Mouse (Mus musculus): Measurements from ENCODE around the gene Wnt7a. TPM values are rescaled to one million over a fixed set of nuclear protein-coding genes. Genes with fewer than 3 reads are reported as not detected.

The Wnt7a gene
- polyA plus RNA-seq, 1 experiment from 2014 or later: 19.9 TPM

DNA sequence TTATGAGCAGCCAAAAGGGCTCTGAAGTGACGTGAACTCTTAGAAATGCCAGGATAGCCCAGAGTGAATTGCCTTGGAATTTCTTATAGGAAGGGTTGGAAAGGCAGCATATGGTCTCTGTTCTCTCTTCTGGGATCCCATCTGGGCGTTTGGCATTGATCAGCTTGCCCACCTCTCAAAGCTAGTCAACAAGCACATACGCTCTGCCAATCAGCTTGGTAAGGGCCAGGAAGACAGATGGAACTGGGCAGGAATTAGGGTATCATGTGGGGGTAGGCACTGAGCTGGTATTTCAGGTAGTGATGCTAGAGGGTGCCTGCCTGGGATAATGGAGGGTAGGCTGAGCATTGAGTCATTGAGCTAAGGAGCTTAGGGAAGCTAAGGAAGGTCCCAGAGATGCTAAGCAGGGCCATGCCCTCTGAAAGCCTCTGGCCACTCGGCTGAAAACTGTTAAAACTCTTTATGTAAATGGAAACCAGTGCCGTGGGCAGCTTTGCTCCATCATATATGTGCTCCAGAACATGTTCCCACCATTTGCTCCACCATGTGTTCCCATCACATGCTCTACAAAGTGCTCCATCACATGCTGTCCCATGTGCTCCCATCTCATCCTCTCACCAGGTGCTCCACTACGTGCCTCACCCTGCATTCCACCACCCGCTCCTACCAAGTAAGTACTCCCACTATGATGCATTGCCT is 51.3 kb downstream of the Wnt7a start:
- ATAC-seq: peak; percentile 83
- H3K27ac ChIP-seq (ENCODE audit: low read depth, low read length): no peak overlapping the region

DNA sequence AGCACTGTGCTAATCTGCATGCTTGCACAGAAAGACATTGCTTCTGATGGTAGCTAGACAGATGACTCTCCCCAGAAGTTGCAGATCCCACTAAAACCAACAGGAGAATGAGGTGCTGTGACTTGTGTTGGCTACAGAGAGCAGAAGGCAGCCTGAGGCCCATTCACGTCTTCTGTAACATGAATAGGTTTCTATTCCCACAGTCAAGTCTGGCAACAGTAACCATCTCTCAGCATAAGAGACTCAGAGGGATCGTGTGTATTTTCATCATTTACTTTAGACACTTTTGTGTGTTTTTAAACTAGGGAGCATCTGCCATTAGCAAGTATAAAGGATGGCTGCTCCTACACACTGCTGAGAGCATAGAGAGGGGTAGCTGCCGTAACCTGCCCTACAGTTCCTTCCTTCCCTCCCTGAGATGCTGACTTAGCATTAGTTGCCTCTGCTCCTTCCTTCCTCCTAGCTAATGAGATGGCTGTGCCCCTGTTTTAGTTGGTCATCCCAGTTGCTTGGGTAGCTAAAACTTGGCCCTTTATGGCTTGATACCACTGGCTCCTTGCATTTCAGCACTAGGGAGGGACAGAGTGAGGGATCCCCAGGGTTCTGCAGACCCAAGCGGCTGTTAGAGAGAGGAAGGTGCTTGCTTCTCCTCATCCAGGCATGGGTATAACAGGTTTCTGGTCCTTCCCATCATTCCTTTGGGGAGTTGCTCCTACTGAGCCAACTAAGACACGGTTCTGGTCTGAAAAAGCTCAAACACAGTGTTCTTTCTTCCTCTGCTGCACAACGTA is 52.1 kb downstream of the Wnt7a start:
- no peak overlapping the region for H3K4me3 ChIP-seq (ENCODE audit: low read depth, low read length)
- WGBS: 62% methylated on average over 6 of the region's 6 CpGs
- no peak overlapping the region for H3K9ac ChIP-seq (ENCODE audit: low read length)
- no peak; the same call in 1 of the 2 replicates for ATAC-seq
- H3K27me3 ChIP-seq (replicated peaks; ENCODE audit: control insufficient read depth, insufficient read depth, low read length): no peaks in the 10 kb centered on the region
- peaks cover 25% of the 10 kb centered on the region for H3K36me3 ChIP-seq (ENCODE audit: control insufficient read depth, insufficient read depth, low read length)
- no peak overlapping the region for H3K27ac ChIP-seq (ENCODE audit: low read depth, low read length)
- DNase-seq (ENCODE audit: low spot score): peak; percentile 33
- no peaks in the 10 kb centered on the region for H3K9me3 ChIP-seq (replicated peaks; ENCODE audit: control insufficient read depth, low read length)
- no peak overlapping the region for H3K4me2 ChIP-seq (ENCODE audit: low read length)
- H3K4me1 ChIP-seq (ENCODE audit: control insufficient read depth, insufficient read depth, low read length): peaks cover 6% of the 10 kb centered on the region

More for the DNA sequence above, 51.3 kb downstream of the Wnt7a start:
- Histone ChIP-seq H3K4me1 (ENCODE audit: control insufficient read depth, insufficient read depth, low read length) (peaks cover 6% of the 10 kb centered on the region), H3K4me2 (ENCODE audit: low read length) (no peak overlapping the region), H3K9me3 (replicated peaks; ENCODE audit: control insufficient read depth, low read length) (no peaks in the 10 kb centered on the region), H3K4me3 (ENCODE audit: low read depth, low read length) (no peak overlapping the region), H3K9ac (ENCODE audit: low read length) (no peak overlapping the region), H3K27me3 (replicated peaks; ENCODE audit: control insufficient read depth, insufficient read depth, low read length) (no peaks in the 10 kb centered on the region), H3K36me3 (ENCODE audit: control insufficient read depth, insufficient read depth, low read length) (peaks cover 33% of the 10 kb centered on the region)
- peak; percentile 88 for DNase-seq (ENCODE audit: low spot score)
- 76% methylated on average over 7 of the region's 7 CpGs for WGBS

GRCm38 (mm10) chr6:91358394-91358793 is 52.8 kb downstream of the Wnt7a start:
- WGBS: 72% methylated on average over 2 of the region's 2 CpGs
- H3K4me1 ChIP-seq (ENCODE audit: control insufficient read depth, insufficient read depth, low read length): peaks cover 6% of the 10 kb centered on the region
- no peak for ATAC-seq
- no peak overlapping the region for H3K27ac ChIP-seq (ENCODE audit: low read depth, low read length)
- no peak overlapping the region for H3K4me3 ChIP-seq (ENCODE audit: low read depth, low read length)
- H3K36me3 ChIP-seq (ENCODE audit: control insufficient read depth, insufficient read depth, low read length): peaks cover 19% of the 10 kb centered on the region; the same call in 1 of the 2 replicates
- H3K9ac ChIP-seq (ENCODE audit: low read length): no peak overlapping the region
- DNase-seq (ENCODE audit: low spot score): no peak
- H3K9me3 ChIP-seq (replicated peaks; ENCODE audit: control insufficient read depth, low read length): no peaks in the 10 kb centered on the region
- no peaks in the 10 kb centered on the region for H3K27me3 ChIP-seq (replicated peaks; ENCODE audit: control insufficient read depth, insufficient read depth, low read length)
- no peak overlapping the region for H3K4me2 ChIP-seq (ENCODE audit: low read length)

GRCm38 (mm10) chr6:91357238-91357876 is 53.8 kb downstream of the Wnt7a start:
- no peaks in the 10 kb centered on the region for H3K27me3 ChIP-seq (replicated peaks; ENCODE audit: control insufficient read depth, insufficient read depth, low read length)
- no peaks in the 10 kb centered on the region for H3K9me3 ChIP-seq (replicated peaks; ENCODE audit: control insufficient read depth, low read length)
- H3K4me3 ChIP-seq (ENCODE audit: low read depth, low read length): no peak overlapping the region
- peaks cover 9% of the 10 kb centered on the region; the same call in 1 of the 2 replicates for H3K36me3 ChIP-seq (ENCODE audit: control insufficient read depth, insufficient read depth, low read length)
- H3K27ac ChIP-seq (ENCODE audit: low read depth, low read length): 0 out of 2 replicates have a peak overlapping the region, but pooled peaks have one; percentile 14
- H3K4me1 ChIP-seq (ENCODE audit: control insufficient read depth, insufficient read depth, low read length): peaks cover 6% of the 10 kb centered on the region
- H3K4me2 ChIP-seq (ENCODE audit: low read length): no peak overlapping the region
- H3K9ac ChIP-seq (ENCODE audit: low read length): no peak overlapping the region
- WGBS: 83% methylated on average over 13 of the region's 13 CpGs
- DNase-seq (ENCODE audit: low spot score) (no peak), ATAC-seq (no peak)

DNA sequence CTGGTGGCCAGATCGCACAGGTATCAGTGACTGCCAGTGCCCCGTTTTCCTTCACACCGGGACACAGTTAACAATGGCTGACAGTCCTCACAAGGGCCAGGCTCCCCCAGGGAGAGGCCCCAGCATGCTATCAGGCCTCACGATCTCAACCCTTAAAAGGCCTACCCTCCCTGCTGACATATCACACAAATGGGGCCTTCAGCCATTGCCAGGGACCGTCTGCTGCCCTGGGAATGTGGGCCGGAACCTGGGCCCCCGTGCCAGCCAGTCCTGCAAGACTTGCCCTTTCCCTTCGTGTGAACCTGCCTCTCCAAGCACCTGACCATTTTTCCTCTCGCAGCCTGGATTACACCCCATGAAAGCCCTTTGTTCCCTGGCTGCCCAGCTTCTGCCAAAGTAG is 61.5 kb downstream of the Wnt7a start:
- 41% methylated on average over 9 of the region's 9 CpGs for WGBS
- no peak overlapping the region for H3K9ac ChIP-seq (ENCODE audit: low read length)
- DNase-seq (ENCODE audit: low spot score) (no peak), ATAC-seq (no peak)
- peak overlapping the region; percentile 30; the same call in 1 of the 2 replicates for H3K27ac ChIP-seq (ENCODE audit: low read depth, low read length)
- H3K9me3 ChIP-seq (replicated peaks; ENCODE audit: control insufficient read depth, low read length): no peaks in the 10 kb centered on the region
- H3K4me3 ChIP-seq (ENCODE audit: low read depth, low read length): no peak overlapping the region
- H3K4me1 ChIP-seq (ENCODE audit: control insufficient read depth, insufficient read depth, low read length): peaks cover 42% of the 10 kb centered on the region
- no peak overlapping the region for H3K4me2 ChIP-seq (ENCODE audit: low read length)
- no peaks in the 10 kb centered on the region for H3K36me3 ChIP-seq (ENCODE audit: control insufficient read depth, insufficient read depth, low read length)
- no peaks in the 10 kb centered on the region for H3K27me3 ChIP-seq (replicated peaks; ENCODE audit: control insufficient read depth, insufficient read depth, low read length)

DNA sequence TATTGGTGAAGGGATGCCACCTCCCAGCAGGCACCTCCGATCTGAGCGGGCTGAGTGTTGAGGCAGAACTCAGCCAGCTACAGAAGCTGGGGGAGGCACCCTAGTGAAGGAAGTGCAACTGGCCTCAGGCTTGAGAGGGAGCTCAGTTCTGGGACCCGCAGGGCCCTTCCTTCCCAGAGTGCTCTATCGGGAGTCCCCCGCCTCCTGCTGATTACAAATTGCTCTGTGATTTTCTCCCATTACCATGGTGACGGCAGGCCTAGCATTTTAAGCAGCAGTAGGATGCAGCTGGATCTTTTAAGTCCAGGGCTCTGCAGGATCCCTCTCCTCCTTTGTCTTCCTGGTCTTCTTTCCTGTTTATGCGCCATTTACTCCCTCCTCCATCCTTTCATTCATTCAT is 63.4 kb downstream of the Wnt7a start:
- 0 out of 2 replicates have a peak overlapping the region, but pooled peaks have one; percentile 25 for H3K9ac ChIP-seq (ENCODE audit: low read length)
- WGBS: 2% methylated on average over 7 of the region's 7 CpGs
- no peak overlapping the region for H3K4me3 ChIP-seq (ENCODE audit: low read depth, low read length)
- no peaks in the 10 kb centered on the region for H3K36me3 ChIP-seq (ENCODE audit: control insufficient read depth, insufficient read depth, low read length)
- peaks cover 57% of the 10 kb centered on the region for H3K4me1 ChIP-seq (ENCODE audit: control insufficient read depth, insufficient read depth, low read length)
- no peaks in the 10 kb centered on the region for H3K27me3 ChIP-seq (replicated peaks; ENCODE audit: control insufficient read depth, insufficient read depth, low read length)
- H3K4me2 ChIP-seq (ENCODE audit: low read length): peak overlapping the region; percentile 24; the same call in 1 of the 2 replicates
- no peaks in the 10 kb centered on the region for H3K9me3 ChIP-seq (replicated peaks; ENCODE audit: control insufficient read depth, low read length)
- peak; percentile 85 for ATAC-seq
- peak; percentile 95 for DNase-seq (ENCODE audit: low spot score)
- peak overlapping the region; percentile 94 for H3K27ac ChIP-seq (ENCODE audit: low read depth, low read length)

GRCm38 (mm10) chr6:91346906-91347156 is 64.3 kb downstream of the Wnt7a start:
- H3K9ac ChIP-seq (ENCODE audit: low read length): peak overlapping the region; percentile 22; the same call in 1 of the 2 replicates
- no peak for DNase-seq (ENCODE audit: low spot score)
- WGBS: 8% methylated on average over 3 of the region's 3 CpGs

DNA sequence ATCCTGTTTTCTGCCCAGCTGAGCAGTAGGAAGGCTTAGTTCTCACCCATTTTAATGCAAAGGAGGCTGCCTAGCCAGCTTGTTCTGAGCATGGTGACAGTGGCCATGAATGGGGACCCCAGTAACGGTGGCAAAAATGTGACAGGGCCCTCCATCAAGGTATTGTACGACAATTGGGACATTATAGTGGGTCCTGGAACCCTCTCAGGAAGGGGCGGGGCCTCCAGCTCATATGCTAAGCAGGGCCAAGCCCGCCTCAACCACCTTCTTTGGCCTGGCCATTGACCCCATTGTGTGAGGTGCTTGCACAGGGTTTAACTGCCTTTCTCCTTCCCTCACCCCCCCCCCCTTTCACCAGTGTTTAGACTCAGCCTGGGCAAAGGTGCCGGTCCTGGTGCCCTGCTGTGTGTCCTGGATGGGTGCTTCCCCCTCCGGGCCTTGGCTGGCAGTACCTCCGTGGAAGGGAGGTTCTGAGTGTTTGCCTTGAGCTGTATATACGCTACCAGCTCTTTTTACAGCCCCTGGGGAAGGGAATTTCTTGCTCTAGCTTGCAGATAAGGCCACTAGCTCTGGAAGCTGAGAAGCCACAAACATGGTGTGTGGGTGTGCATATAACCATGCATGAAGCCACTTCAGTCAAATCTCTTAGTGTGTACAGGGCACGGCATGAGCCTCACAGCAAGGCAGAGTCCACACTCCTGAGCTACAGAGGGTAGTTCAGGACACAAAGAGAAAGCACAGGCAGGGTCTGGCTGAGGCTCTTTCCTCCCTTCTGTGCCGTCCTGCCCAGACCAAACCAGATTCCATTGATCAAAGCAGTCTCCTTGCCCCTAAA is 64.9 kb downstream of the Wnt7a start:
- Histone ChIP-seq H3K9me3 (replicated peaks; ENCODE audit: control insufficient read depth, low read length) (no peaks in the 10 kb centered on the region), H3K9ac (ENCODE audit: low read length) (peak overlapping the region; percentile 22; the same call in 1 of the 2 replicates), H3K27me3 (replicated peaks; ENCODE audit: control insufficient read depth, insufficient read depth, low read length) (no peaks in the 10 kb centered on the region), H3K4me2 (ENCODE audit: low read length) (no peak overlapping the region), H3K4me1 (ENCODE audit: control insufficient read depth, insufficient read depth, low read length) (peaks cover 57% of the 10 kb centered on the region), H3K36me3 (ENCODE audit: control insufficient read depth, insufficient read depth, low read length) (no peaks in the 10 kb centered on the region), H3K27ac (ENCODE audit: low read depth, low read length) (peak overlapping the region; percentile 94), H3K4me3 (ENCODE audit: low read depth, low read length) (no peak overlapping the region)
- DNase-seq (ENCODE audit: low spot score) (peak; percentile 92), ATAC-seq (peak; percentile 75)
- WGBS: 5% methylated on average over 10 of the region's 10 CpGs

More at GRCm38 (mm10) chr6:91346906-91347156, 64.3 kb downstream of the Wnt7a start:
- peak overlapping the region; percentile 94 for H3K27ac ChIP-seq (ENCODE audit: low read depth, low read length)
- no peaks in the 10 kb centered on the region for H3K36me3 ChIP-seq (ENCODE audit: control insufficient read depth, insufficient read depth, low read length)
- no peak for ATAC-seq
- no peaks in the 10 kb centered on the region for H3K9me3 ChIP-seq (replicated peaks; ENCODE audit: control insufficient read depth, low read length)
- no peak overlapping the region for H3K4me3 ChIP-seq (ENCODE audit: low read depth, low read length)
- peaks cover 57% of the 10 kb centered on the region for H3K4me1 ChIP-seq (ENCODE audit: control insufficient read depth, insufficient read depth, low read length)
- H3K27me3 ChIP-seq (replicated peaks; ENCODE audit: control insufficient read depth, insufficient read depth, low read length): no peaks in the 10 kb centered on the region
- no peak overlapping the region for H3K4me2 ChIP-seq (ENCODE audit: low read length)
